Mouse (Mus musculus) liver, embryonic 11.5 days (tissue): Measurements from ENCODE around the gene Ndufa12. TPM values are rescaled to one million over a fixed set of nuclear protein-coding genes. Genes with fewer than 3 reads are reported as not detected.

ENCODE experiments used
- ATAC-seq: fragments of 200-750 bp; cut with Nextera tagmentation; replicated peaks from 2 replicates; pipeline ENCODE4 v1.8.0; 2017; ENCODE audit warnings: moderate number of reproducible peaks, mild to moderate bottlenecking, moderate TSS enrichment, moderate library complexity; ENCODE audit not compliant: low FRiP score
- DNase-seq: peaks from one replicate; pipeline ENCODE4 v3.0.0-alpha.2; 2017; ENCODE audit warnings: low spot score
- H3K27ac ChIP-seq: fragments of 300-500 bp; sonication (generic); 2 replicates; pipeline ENCODE4 v1.5.1; 2014; ENCODE audit warnings: mild to moderate bottlenecking, low read depth, low read length, control low read depth
- H3K27me3 ChIP-seq: fragments of 300-500 bp; sonication (generic); replicated peaks from 2 replicates; pipeline ENCODE4 v1.6.1; 2014; ENCODE audit warnings: low read length, mixed read lengths; ENCODE audit not compliant: control insufficient read depth, insufficient read depth
- H3K36me3 ChIP-seq: fragments of 300-500 bp; sonication (generic); 2 replicates; pipeline ENCODE4 v1.6.1; 2014; ENCODE audit warnings: mild to moderate bottlenecking, low read length, moderate library complexity, mixed read lengths; ENCODE audit not compliant: control insufficient read depth, insufficient read depth
- H3K4me1 ChIP-seq: fragments of 300-500 bp; sonication (generic); replicated peaks from 2 replicates; pipeline ENCODE4 v1.6.1; 2014; ENCODE audit warnings: low read length, mixed read lengths; ENCODE audit not compliant: control insufficient read depth, insufficient read depth
- H3K4me2 ChIP-seq: fragments of 300-500 bp; sonication (generic); 2 replicates; pipeline ENCODE4 v1.6.1; 2014; ENCODE audit warnings: mild to moderate bottlenecking, control low read depth, moderate library complexity
- H3K4me3 ChIP-seq: fragments of 300-500 bp; sonication (generic); 2 replicates; pipeline ENCODE4 v1.5.1; 2014; ENCODE audit warnings: low read depth, low read length, control low read depth
- H3K9ac ChIP-seq: fragments of 300-500 bp; sonication (generic); 2 replicates; pipeline ENCODE4 v1.6.1; 2014; ENCODE audit warnings: low read depth, low read length, control low read depth
- H3K9me3 ChIP-seq: fragments of 300-500 bp; sonication (generic); 2 replicates; pipeline ENCODE4 v1.6.1; 2016; ENCODE audit warnings: low read length, inconsistent platforms, mixed read lengths; ENCODE audit not compliant: control insufficient read depth
- WGBS: fragments of 180-500 bp; shearing (Covaris S2); extraction: QIAGEN DNeasy Blood & Tissue Kit; methylation state at CpG from one replicate; pipeline ENCODE4 v1.1.7; 2014; 5-methylcytosine and 5-hydroxymethylcytosine counted together
- polyA plus RNA-seq: library from polyadenylated mRNA; unstranded; fragments of >200 nt; fragmentation: Nextera tagmentation; extraction: Ambion mirVana; gene quantifications from 2 replicates; pipeline ENCODE4 v1.2.1, GENCODE M21; 2014

Gene Ndufa12
- polyA plus RNA-seq, 1 experiment from 2014 or later = 432 TPM

GRCm38 (mm10) chr10:94249575-94250456 lies 51.3 kb downstream of the Ndufa12 start:
- ATAC-seq (peak; percentile 97), DNase-seq (peak; percentile 62)
- Histone ChIP-seq H3K9me3 (no peaks in the 10 kb centered on the region), H3K9ac (peak overlapping the region; percentile 35), H3K4me2 (peak overlapping the region; percentile 54), H3K27ac (peak overlapping the region; percentile 73; the same call in 1 of the 2 replicates), H3K27me3 (no peaks in the 10 kb centered on the region), H3K36me3 (no peaks in the 10 kb centered on the region), H3K4me1 (peaks cover 22% of the 10 kb centered on the region), H3K4me3 (no peak overlapping the region)
- 30% methylated on average over 22 of the region's 22 CpGs for WGBS

- H3K9me3 ChIP-seq = no peaks in the 10 kb centered on the region
- 65% methylated on average over 17 of the region's 17 CpGs for WGBS
- H3K27me3 ChIP-seq = 0 out of 2 replicates have a peak, but pooled peaks cover 4% of the 10 kb centered on the region
- H3K4me3 ChIP-seq = no peak overlapping the region
- DNase-seq (no peak), ATAC-seq (no peak)
- H3K36me3 ChIP-seq = no peaks in the 10 kb centered on the region
- H3K27ac ChIP-seq = no peak overlapping the region
- H3K4me1 ChIP-seq = peaks cover 22% of the 10 kb centered on the region
- H3K9ac ChIP-seq = no peak overlapping the region
- no peak overlapping the region for H3K4me2 ChIP-seq
Observed at GRCm38 (mm10) chr10:94253260-94253807, 54.8 kb downstream of the Ndufa12 start.

- 0 out of 2 replicates have a peak, but pooled peaks cover 4% of the 10 kb centered on the region for H3K27me3 ChIP-seq
- ATAC-seq (no peak), DNase-seq (no peak)
- WGBS = 78% methylated on average over 3 of the region's 3 CpGs
- no peaks in the 10 kb centered on the region for H3K36me3 ChIP-seq
- no peaks in the 10 kb centered on the region for H3K9me3 ChIP-seq
- no peak overlapping the region for H3K4me3 ChIP-seq
- no peak overlapping the region for H3K4me2 ChIP-seq
- no peak overlapping the region for H3K9ac ChIP-seq
- peaks cover 13% of the 10 kb centered on the region for H3K4me1 ChIP-seq
- H3K27ac ChIP-seq = no peak overlapping the region
Observed at GRCm38 (mm10) chr10:94254766-94255165, 56.2 kb downstream of the Ndufa12 start.

- whole genome bisulfite sequencing = 65% methylated on average over 6 of the region's 6 CpGs
- Histone ChIP-seq H3K4me1 (0 out of 2 replicates have a peak, but pooled peaks cover 6% of the 10 kb centered on the region), H3K4me2 (no peak overlapping the region), H3K9ac (no peak overlapping the region), H3K9me3 (no peaks in the 10 kb centered on the region), H3K27ac (no peak overlapping the region), H3K27me3 (0 out of 2 replicates have a peak, but pooled peaks cover 4% of the 10 kb centered on the region), H3K36me3 (no peaks in the 10 kb centered on the region), H3K4me3 (no peak overlapping the region)
- ATAC-seq = no peak
- DNase-seq = no peak
Observed at GRCm38 (mm10) chr10:94255744-94256143, 57.2 kb downstream of the Ndufa12 start.

- H3K36me3 ChIP-seq = no peaks in the 10 kb centered on the region
Observed at GRCm38 (mm10) chr10:94256518-94256917, 58.0 kb downstream of the Ndufa12 start.

GRCm38 (mm10) chr10:94260544-94260943 lies 62.0 kb downstream of the Ndufa12 start:
- H3K9me3 ChIP-seq = no peaks in the 10 kb centered on the region
- WGBS = 73% methylated on average over 1 of the region's 1 CpGs
- no peak for DNase-seq

More at GRCm38 (mm10) chr10:94256518-94256917, 58.0 kb downstream of the Ndufa12 start:
- Histone ChIP-seq H3K4me2 (no peak overlapping the region), H3K4me3 (no peak overlapping the region), H3K9ac (no peak overlapping the region), H3K27me3 (0 out of 2 replicates have a peak, but pooled peaks cover 4% of the 10 kb centered on the region), H3K27ac (no peak overlapping the region), H3K9me3 (no peaks in the 10 kb centered on the region), H3K4me1 (0 out of 2 replicates have a peak, but pooled peaks cover 4% of the 10 kb centered on the region)
- DNase-seq (no peak), ATAC-seq (no peak)
- 59% methylated on average over 4 of the region's 4 CpGs for WGBS

GRCm38 (mm10) chr10:94262646-94263045 lies 64.1 kb downstream of the Ndufa12 start:
- Histone ChIP-seq H3K27ac (no peak overlapping the region), H3K36me3 (no peaks in the 10 kb centered on the region), H3K4me2 (no peak overlapping the region), H3K9me3 (no peaks in the 10 kb centered on the region), H3K4me3 (no peak overlapping the region), H3K27me3 (no peaks in the 10 kb centered on the region), H3K4me1 (no peaks in the 10 kb centered on the region), H3K9ac (no peak overlapping the region)
- DNase-seq (no peak), ATAC-seq (no peak)
- 85% methylated on average over 13 of the region's 13 CpGs for WGBS

More at GRCm38 (mm10) chr10:94260544-94260943, 62.0 kb downstream of the Ndufa12 start:
- Histone ChIP-seq H3K9ac (no peak overlapping the region), H3K4me2 (no peak overlapping the region), H3K4me1 (no peaks in the 10 kb centered on the region), H3K4me3 (no peak overlapping the region), H3K27ac (no peak overlapping the region), H3K36me3 (no peaks in the 10 kb centered on the region), H3K27me3 (0 out of 2 replicates have a peak, but pooled peaks cover 2% of the 10 kb centered on the region)
- ATAC-seq = no peak

GRCm38 (mm10) chr10:94263211-94263610 lies 64.7 kb downstream of the Ndufa12 start:
- Histone ChIP-seq H3K27me3 (no peaks in the 10 kb centered on the region), H3K9me3 (no peaks in the 10 kb centered on the region), H3K4me3 (no peak overlapping the region), H3K4me1 (no peaks in the 10 kb centered on the region), H3K36me3 (no peaks in the 10 kb centered on the region), H3K27ac (no peak overlapping the region), H3K9ac (no peak overlapping the region), H3K4me2 (no peak overlapping the region)
- no peak for ATAC-seq
- WGBS = 71% methylated on average over 3 of the region's 3 CpGs
- no peak for DNase-seq
